Mouse (Mus musculus) kidney, embryonic 15.5 days (tissue): ENCODE results near the gene Nfib. TPM values are rescaled to one million over a fixed set of nuclear protein-coding genes. Genes with fewer than 3 reads are reported as not detected.

Source experiments
- ATAC-seq: fragments of 200-750 bp; cut with Nextera tagmentation; replicated peaks from 2 replicates; pipeline ENCODE4 v1.8.0; 2017; ENCODE audit warnings: moderate TSS enrichment; ENCODE audit not compliant: low FRiP score
- H3K27ac ChIP-seq: fragments of 300-500 bp; sonication (generic); 2 replicates; pipeline ENCODE4 v1.5.1; 2015; ENCODE audit warnings: mild to moderate bottlenecking, inconsistent platforms
- H3K27me3 ChIP-seq: fragments of 300-500 bp; sonication (generic); 2 replicates; pipeline ENCODE4 v1.6.1; 2015; ENCODE audit warnings: inconsistent platforms
- H3K36me3 ChIP-seq: fragments of 300-500 bp; sonication (generic); 2 replicates; pipeline ENCODE4 v1.6.1; 2015; ENCODE audit warnings: inconsistent platforms
- H3K4me1 ChIP-seq: fragments of 300-500 bp; sonication (generic); 2 replicates; pipeline ENCODE4 v1.6.1; 2015; ENCODE audit warnings: inconsistent platforms
- H3K4me2 ChIP-seq: fragments of 300-500 bp; sonication (generic); 2 replicates; pipeline ENCODE4 v1.6.1; 2015; ENCODE audit warnings: moderate library complexity, mild to moderate bottlenecking, inconsistent platforms
- H3K4me3 ChIP-seq: fragments of 300-500 bp; sonication (generic); replicated peaks from 2 replicates; pipeline ENCODE4 v1.5.1; 2015; ENCODE audit warnings: mild to moderate bottlenecking, inconsistent platforms
- H3K9ac ChIP-seq: fragments of 300-500 bp; sonication (generic); 2 replicates; pipeline ENCODE4 v1.6.1; 2015; ENCODE audit warnings: mild to moderate bottlenecking, inconsistent platforms
- H3K9me3 ChIP-seq: fragments of 300-500 bp; sonication (generic); replicated peaks from 2 replicates; pipeline ENCODE4 v1.6.1; 2016; ENCODE audit warnings: inconsistent platforms
- WGBS: fragments of 180-500 bp; shearing (Covaris S2); methylation state at CpG from one replicate; pipeline ENCODE4 v1.1.7; 2015; ENCODE audit warnings: mixed read lengths; 5-methylcytosine and 5-hydroxymethylcytosine counted together
- polyA plus RNA-seq: library from polyadenylated mRNA; unstranded; fragments of >200 nt; fragmentation: Nextera tagmentation; extraction: Ambion mirVana; gene quantifications from 2 replicates; pipeline ENCODE4 v1.2.1, GENCODE M21; 2015

The Nfib gene
- polyA plus RNA-seq, 1 experiment from 2014 or later, result 33.8 TPM

DNA sequence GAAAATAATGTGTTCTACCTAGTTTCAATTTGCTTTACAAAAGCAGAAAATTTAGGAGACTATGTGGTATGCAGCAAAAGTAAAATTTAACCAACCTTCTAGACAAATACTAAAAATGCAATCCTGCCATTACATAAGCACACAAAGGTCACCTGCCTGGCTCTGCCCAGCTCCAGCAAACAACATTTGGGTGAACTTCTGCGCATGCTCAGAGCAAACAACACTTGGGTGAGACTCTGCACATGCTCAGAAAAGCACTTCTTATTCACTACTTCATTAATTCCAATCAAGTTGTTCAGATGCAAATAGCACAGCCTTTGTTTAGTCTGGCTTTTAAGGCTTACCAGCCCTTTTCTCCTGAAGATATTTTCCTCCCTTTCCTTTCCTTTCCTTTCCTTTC is 323.8 kb downstream of the Nfib start:
- no peak overlapping the region for H3K4me3 ChIP-seq
- no peaks in the 10 kb centered on the region for H3K36me3 ChIP-seq
- no peak for ATAC-seq
- 93% methylated on average over 1 of the region's 1 CpGs for WGBS
- H3K4me1 ChIP-seq, result peaks cover 10% of the 10 kb centered on the region; the same call in 1 of the 2 replicates
- H3K27me3 ChIP-seq, result no peaks in the 10 kb centered on the region
- H3K9me3 ChIP-seq, result no peaks in the 10 kb centered on the region
- H3K27ac ChIP-seq, result no peak overlapping the region
- H3K4me2 ChIP-seq, result no peak overlapping the region
- H3K9ac ChIP-seq, result no peak overlapping the region

DNA sequence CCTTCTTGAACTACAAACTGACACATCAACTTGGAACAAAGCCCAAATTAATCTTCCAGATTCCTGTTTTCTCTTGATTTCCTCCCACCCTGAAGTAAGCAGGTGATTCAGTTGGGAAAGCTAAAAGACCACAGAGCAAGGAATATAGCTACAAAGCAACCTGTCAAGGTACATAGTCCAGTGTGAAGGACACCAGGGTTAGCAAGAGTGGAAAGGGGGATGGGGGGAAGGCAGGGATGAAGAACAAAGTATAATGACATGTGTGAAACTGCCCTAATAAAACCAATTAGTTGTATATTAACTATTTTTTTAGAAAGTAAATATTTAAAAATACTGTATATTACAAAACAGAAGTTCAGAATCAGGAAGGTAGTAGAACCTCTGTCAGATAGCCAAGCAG is 325.0 kb downstream of the Nfib start:
- Histone ChIP-seq H3K9ac (no peak overlapping the region), H3K4me1 (peaks cover 2% of the 10 kb centered on the region; the same call in 1 of the 2 replicates), H3K27ac (no peak overlapping the region), H3K27me3 (no peaks in the 10 kb centered on the region), H3K36me3 (no peaks in the 10 kb centered on the region), H3K4me3 (no peak overlapping the region), H3K9me3 (no peaks in the 10 kb centered on the region), H3K4me2 (no peak overlapping the region)
- no peak for ATAC-seq

DNA sequence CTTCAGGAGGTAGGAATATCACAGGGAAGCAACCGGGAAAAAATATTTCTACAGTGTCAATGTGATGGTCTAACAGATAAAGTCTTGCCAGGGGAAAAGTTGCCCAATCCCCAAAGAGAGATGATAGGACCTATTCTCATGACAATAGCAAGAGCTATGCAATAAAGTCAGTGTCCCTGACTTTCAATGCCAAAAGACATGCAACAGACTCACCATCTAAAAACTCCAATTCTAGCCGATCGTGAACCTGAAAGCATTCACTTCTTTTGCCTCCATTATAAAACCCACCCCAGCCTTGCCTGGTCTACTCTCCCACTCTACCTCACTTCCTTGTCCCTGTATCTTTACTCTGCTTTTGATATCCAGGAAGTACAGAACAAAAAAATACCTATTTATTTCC is 327.5 kb downstream of the Nfib start:
- ATAC-seq, result no peak
- no peaks in the 10 kb centered on the region for H3K27me3 ChIP-seq
- no peaks in the 10 kb centered on the region for H3K9me3 ChIP-seq
- H3K36me3 ChIP-seq, result no peaks in the 10 kb centered on the region
- H3K4me1 ChIP-seq, result 0 out of 2 replicates have a peak, but pooled peaks cover 5% of the 10 kb centered on the region
- no peak overlapping the region for H3K27ac ChIP-seq
- H3K4me3 ChIP-seq, result no peak overlapping the region
- 95% methylated on average over 3 of the region's 3 CpGs for WGBS
- H3K9ac ChIP-seq, result no peak overlapping the region
- no peak overlapping the region for H3K4me2 ChIP-seq

DNA sequence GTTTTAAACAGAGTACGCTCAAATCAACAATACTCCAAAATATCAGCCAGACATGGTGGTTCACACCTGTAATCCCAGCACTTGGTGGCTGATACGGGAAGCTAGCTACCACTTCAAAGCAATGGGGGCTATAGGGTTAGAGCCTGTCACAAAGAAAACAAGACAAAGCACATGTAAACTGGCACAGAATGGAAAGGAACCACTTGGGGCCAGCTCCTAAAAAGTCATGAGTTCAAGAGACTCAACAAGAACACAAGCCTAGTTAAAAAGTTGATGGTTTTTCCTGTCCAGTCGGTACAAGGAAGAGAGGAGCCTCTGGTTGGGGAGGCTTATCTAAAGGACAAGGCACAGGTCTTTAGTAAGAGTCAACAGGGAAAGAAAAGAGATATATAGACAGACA is 327.9 kb downstream of the Nfib start:
- Histone ChIP-seq H3K27me3 (no peaks in the 10 kb centered on the region), H3K9me3 (no peaks in the 10 kb centered on the region), H3K9ac (no peak overlapping the region), H3K4me2 (no peak overlapping the region), H3K4me1 (0 out of 2 replicates have a peak, but pooled peaks cover 5% of the 10 kb centered on the region), H3K36me3 (no peaks in the 10 kb centered on the region), H3K27ac (no peak overlapping the region), H3K4me3 (no peak overlapping the region)
- WGBS, result 91% methylated on average over 3 of the region's 3 CpGs
- ATAC-seq, result no peak

DNA sequence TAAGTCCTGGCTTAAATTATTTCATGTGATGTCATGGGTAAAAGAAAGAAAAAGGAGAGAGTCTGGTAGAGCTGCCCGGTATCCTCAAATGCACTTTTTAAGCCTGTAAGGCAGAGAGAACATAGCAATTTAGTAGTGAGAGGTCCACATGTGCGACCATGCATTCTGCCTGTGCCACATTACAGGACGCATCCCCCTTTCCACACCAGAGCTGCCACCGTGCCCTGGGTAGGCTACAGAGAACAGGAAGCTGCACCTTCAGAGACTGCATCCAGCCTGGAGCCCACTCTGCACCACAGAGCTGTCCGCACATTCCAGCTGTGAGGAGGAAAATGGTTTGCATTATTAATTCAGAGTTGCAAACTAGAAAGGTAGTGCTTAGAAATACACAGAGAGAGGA is 331.0 kb downstream of the Nfib start:
- no peaks in the 10 kb centered on the region for H3K36me3 ChIP-seq
- no peak overlapping the region for H3K4me3 ChIP-seq
- no peaks in the 10 kb centered on the region for H3K9me3 ChIP-seq
- no peak for ATAC-seq
- WGBS, result 60% methylated on average over 5 of the region's 5 CpGs
- H3K27me3 ChIP-seq, result no peaks in the 10 kb centered on the region
- H3K9ac ChIP-seq, result no peak overlapping the region
- 0 out of 2 replicates have a peak, but pooled peaks cover 5% of the 10 kb centered on the region for H3K4me1 ChIP-seq
- no peak overlapping the region for H3K4me2 ChIP-seq
- H3K27ac ChIP-seq, result no peak overlapping the region

DNA sequence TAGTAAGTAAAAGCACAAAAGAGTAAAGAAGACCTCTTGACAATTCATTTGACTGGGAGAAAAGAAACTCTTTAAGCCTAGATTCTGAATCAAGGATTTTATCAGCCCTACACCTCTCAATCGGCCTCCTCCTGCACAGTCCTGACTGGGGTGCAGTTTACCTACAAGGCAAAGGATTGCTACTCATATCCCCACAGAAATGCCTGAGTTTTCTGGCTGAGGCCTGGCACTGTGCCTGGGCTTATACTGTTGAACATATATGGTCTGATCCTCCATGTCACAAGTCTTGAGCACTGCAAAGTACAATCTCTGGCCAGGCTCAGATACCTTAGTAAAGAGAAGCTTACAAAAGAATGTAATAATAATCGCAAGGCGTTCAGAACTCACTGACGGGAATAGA is 333.3 kb downstream of the Nfib start:
- Histone ChIP-seq H3K27me3 (no peaks in the 10 kb centered on the region), H3K27ac (no peak overlapping the region), H3K9me3 (no peaks in the 10 kb centered on the region), H3K4me1 (0 out of 2 replicates have a peak, but pooled peaks cover 5% of the 10 kb centered on the region), H3K4me2 (no peak overlapping the region), H3K36me3 (no peaks in the 10 kb centered on the region), H3K9ac (no peak overlapping the region), H3K4me3 (no peak overlapping the region)
- 86% methylated on average over 4 of the region's 4 CpGs for WGBS
- ATAC-seq, result no peak

DNA sequence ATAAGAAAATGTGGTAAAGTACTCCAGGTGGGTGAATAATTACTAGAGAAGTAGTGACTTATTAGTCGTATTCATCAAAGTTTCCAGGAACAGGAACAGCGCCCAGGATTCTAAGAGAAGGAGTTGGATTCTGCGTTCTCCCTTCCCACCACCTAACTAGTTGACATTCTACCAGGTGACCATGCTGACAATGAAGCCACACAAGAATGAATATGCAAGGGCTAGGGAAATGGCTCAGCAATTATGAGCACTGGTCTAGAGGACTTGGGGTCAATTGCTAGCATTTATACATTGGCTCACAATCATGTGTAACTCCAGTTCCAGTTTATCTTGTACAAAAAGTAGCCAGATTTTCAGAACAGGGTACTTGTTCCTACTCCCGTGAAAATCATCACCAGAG is 334.1 kb downstream of the Nfib start:
- Histone ChIP-seq H3K36me3 (no peaks in the 10 kb centered on the region), H3K4me3 (no peak overlapping the region), H3K9ac (no peak overlapping the region), H3K4me1 (0 out of 2 replicates have a peak, but pooled peaks cover 5% of the 10 kb centered on the region), H3K4me2 (no peak overlapping the region), H3K27ac (no peak overlapping the region), H3K27me3 (no peaks in the 10 kb centered on the region), H3K9me3 (no peaks in the 10 kb centered on the region)
- ATAC-seq, result no peak
- WGBS, result 86% methylated on average over 4 of the region's 4 CpGs

DNA sequence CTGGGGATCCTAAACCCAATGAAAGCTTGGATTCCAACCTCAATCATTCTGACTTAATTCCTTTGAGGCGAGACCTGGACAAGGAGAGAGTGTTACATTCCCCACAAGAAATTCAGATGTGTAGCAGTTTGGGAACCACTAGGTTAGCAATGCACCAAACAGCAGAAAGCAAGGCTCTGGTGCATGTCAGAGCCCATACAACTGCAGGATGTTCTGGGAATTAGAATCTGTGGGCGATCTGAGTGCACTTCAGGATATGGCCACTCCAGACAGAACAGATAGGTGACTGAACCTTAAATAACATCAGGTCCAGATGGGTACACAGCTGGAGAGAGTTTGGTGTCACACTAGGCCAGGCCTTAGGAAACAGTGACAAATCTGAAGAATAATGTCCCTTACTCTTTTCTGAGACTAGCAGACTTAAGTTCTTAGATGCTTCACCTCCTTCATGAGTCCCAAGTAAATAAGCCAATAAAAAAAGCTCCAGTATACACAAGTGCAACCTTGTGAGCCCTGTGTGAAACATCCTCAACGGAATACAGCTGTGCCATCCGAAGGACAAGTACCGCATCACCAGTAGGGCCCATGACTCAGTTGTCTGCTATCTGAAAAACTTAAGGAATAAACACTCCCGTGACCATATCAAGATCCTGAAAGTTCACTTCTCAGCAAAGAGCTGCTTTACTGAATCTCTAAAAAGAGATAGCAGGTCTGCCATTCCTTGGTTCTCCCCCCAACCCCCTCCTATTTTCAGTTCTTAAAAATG is 336.4 kb downstream of the Nfib start:
- Histone ChIP-seq H3K27ac (no peak overlapping the region), H3K27me3 (no peaks in the 10 kb centered on the region), H3K4me1 (peaks cover 7% of the 10 kb centered on the region; the same call in 1 of the 2 replicates), H3K4me3 (no peak overlapping the region), H3K9ac (no peak overlapping the region), H3K9me3 (no peaks in the 10 kb centered on the region), H3K4me2 (no peak overlapping the region), H3K36me3 (no peaks in the 10 kb centered on the region)
- 86% methylated on average over 6 of the region's 6 CpGs for WGBS
- no peak for ATAC-seq

DNA sequence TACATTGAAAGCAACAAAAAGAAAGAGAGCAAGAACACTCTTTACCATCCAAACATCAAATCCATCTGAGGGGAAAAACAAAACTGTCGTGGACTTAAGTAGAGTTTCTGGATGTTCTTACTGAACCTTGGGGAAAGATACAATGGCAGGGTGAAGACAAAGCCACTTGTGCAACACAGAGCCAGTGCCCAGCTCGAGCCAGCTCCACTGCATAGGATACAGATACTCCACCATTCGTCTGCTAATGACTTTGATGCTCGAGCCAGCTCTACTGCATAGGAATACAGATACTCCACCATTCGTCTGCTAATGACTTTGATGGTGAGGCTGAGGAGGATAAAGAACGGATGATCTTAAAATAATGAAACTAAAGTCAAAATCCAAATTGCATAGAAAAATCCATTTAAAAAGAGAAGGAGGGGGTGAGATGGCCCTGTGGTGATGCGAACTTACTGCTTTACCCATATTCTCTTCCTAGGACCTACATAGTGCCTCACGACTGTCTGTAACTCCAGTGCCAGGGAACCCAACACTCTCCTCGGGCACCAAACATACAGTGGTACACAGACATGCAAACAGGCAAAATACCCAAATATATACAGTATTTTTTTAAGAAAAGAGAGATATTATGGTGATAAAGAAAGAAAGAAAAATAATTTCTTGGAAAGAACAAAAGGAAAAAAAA is 337.3 kb downstream of the Nfib start:
- no peak for ATAC-seq
- Histone ChIP-seq H3K27me3 (no peaks in the 10 kb centered on the region), H3K9me3 (no peaks in the 10 kb centered on the region), H3K4me2 (no peak overlapping the region), H3K9ac (no peak overlapping the region), H3K4me3 (no peak overlapping the region), H3K27ac (no peak overlapping the region), H3K36me3 (no peaks in the 10 kb centered on the region), H3K4me1 (peaks cover 15% of the 10 kb centered on the region; the same call in 1 of the 2 replicates)
- 83% methylated on average over 9 of the region's 9 CpGs for WGBS

DNA sequence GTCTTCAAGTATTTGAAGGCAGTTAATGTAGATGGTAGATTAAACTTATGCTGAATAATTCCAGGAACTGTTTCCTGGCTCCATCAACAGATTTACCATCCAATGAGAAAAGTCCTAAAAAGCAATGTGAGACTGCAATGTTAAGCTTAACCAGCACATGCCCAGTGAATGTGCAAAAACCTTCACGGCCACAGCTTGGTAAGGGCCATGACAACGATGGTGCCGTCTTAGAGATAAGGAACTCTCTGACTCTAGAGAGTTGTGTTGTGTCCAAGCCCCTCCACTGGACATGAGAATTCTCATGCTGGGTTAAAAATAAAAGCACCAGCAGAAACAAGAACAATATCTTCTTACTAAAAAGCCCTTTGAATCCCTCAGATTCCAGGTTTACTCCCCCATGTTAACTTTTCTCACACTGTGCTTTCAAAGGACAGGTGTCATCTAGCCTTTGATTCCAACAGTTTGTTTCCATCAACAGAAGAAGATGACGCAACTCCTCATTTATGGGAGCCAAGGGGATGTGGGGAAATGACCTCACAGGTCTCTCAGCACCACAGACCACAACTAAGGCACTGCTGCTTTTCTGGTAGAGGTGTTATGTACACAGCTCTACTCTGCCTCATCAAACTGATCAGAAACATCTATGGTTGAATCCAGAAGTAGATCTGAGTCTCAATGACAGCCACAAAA is 340.7 kb downstream of the Nfib start:
- 60% methylated on average over 4 of the region's 4 CpGs for WGBS

DNA sequence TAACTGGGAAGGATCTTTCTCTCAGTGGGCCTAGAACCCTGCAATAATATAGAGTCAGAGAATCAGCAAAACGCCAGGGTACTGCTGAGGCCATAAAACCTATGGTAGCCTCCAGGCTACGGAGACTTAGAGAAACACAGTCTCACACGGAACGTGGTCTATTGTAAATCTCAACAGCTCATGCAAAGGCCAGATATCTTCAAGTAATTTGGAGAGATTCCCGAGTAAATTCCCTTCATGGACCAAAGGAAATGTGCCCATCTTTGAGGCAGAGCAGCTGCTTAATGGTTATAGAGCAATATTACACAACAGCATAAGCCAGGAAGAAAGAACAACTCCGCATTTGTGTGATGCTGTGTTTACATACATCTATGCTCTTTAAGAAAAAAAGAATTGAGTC is 341.6 kb downstream of the Nfib start:
- no peak overlapping the region for H3K4me2 ChIP-seq
- H3K9me3 ChIP-seq, result no peaks in the 10 kb centered on the region
- no peak overlapping the region for H3K4me3 ChIP-seq
- H3K27ac ChIP-seq, result no peak overlapping the region
- ATAC-seq, result no peak
- H3K36me3 ChIP-seq, result no peaks in the 10 kb centered on the region; the same call in 1 of the 2 replicates
- H3K4me1 ChIP-seq, result peaks cover 24% of the 10 kb centered on the region
- H3K27me3 ChIP-seq, result no peaks in the 10 kb centered on the region
- WGBS, result 49% methylated on average over 6 of the region's 6 CpGs
- H3K9ac ChIP-seq, result no peak overlapping the region

More for the DNA sequence above, 340.7 kb downstream of the Nfib start:
- no peaks in the 10 kb centered on the region for H3K36me3 ChIP-seq
- H3K9ac ChIP-seq, result no peak overlapping the region
- H3K27ac ChIP-seq, result 0 out of 2 replicates have a peak overlapping the region, but pooled peaks have one; percentile 18
- no peaks in the 10 kb centered on the region for H3K27me3 ChIP-seq
- H3K4me1 ChIP-seq, result peaks cover 24% of the 10 kb centered on the region
- no peaks in the 10 kb centered on the region for H3K9me3 ChIP-seq
- no peak overlapping the region for H3K4me2 ChIP-seq
- H3K4me3 ChIP-seq, result no peak overlapping the region
- no peak for ATAC-seq

DNA sequence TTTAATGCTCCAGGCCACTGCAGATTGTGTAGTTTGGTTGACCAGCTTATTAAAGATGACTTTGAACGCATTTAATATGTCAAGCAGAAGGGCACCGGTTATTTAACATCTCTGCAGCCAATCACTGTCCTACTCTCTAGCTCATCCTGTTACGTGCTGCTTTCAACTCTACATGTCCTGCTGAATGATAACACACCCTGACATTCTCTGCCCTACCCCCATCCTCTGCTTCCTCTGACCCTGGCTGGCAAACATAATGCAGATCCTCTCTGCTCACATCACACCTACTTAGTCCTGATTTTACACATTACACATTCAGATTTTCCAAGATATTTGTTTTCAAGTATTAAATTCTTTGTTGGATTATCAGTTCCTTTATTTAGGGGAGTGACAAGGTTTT is 343.3 kb downstream of the Nfib start:
- no peaks in the 10 kb centered on the region; the same call in 1 of the 2 replicates for H3K36me3 ChIP-seq
- WGBS, result 74% methylated on average over 3 of the region's 3 CpGs
- H3K4me1 ChIP-seq, result peaks cover 24% of the 10 kb centered on the region
- H3K4me2 ChIP-seq, result no peak overlapping the region
- no peak overlapping the region for H3K4me3 ChIP-seq
- H3K9ac ChIP-seq, result no peak overlapping the region
- no peak for ATAC-seq
- H3K27ac ChIP-seq, result no peak overlapping the region
- H3K9me3 ChIP-seq, result no peaks in the 10 kb centered on the region
- H3K27me3 ChIP-seq, result no peaks in the 10 kb centered on the region
